Mouse (Mus musculus): ENCODE results near the gene Vat1. TPM values are rescaled to one million over a fixed set of nuclear protein-coding genes. Genes with fewer than 3 reads are reported as not detected.
"Not testable (repeated sequence)": the region's sequence is repeated elsewhere in the genome, so short reads cannot be mapped to it uniquely, and the experiment has no call there.

The Vat1 gene
- polyA plus RNA-seq, 1 experiment from 2014 or later: 145 TPM

DNA sequence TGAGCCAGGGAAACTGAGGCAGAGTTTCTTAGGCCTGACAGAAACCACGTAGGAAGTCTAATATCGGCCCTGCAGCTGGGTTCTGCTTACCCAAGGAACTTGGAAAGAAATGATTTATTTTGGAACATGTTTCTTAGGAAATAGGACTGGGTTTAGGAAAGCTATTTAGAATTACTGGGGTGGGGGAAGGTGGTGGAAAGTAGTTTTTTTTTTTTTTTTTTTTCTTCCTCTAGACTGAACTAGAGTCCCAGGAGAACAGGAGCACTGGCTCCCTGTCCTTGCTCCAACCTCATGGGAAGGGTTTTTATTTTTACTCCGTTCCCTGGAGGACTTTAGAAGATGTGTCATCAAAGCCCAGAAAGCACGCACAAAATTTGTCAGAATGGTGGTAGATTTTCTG lies 3.1 kb upstream of the Vat1 start:
- Histone ChIP-seq H3K4me3 (ENCODE audit: low read depth, low read length) (peak overlapping the region; percentile 85), H3K4me2 (ENCODE audit: low read length) (peak overlapping the region; percentile 66), H3K9me3 (replicated peaks; ENCODE audit: control insufficient read depth, low read length, poor library complexity, severe bottlenecking) (no peaks in the 10 kb centered on the region), H3K36me3 (ENCODE audit: control insufficient read depth, insufficient read depth, low read length) (no peaks in the 10 kb centered on the region), H3K27ac (ENCODE audit: low read length) (no peak overlapping the region), H3K4me1 (ENCODE audit: control insufficient read depth, insufficient read depth, low read length) (peaks cover 25% of the 10 kb centered on the region), H3K9ac (ENCODE audit: low read depth, low read length) (peak overlapping the region; percentile 90), H3K27me3 (ENCODE audit: control insufficient read depth, insufficient read depth, low read depth, low read length) (no peaks in the 10 kb centered on the region)
- 65% methylated on average over 4 of the region's 4 CpGs for WGBS
- no peak for ATAC-seq

GRCm38 (mm10) chr11:101468731-101469130 lies 2.7 kb upstream of the Vat1 start:
- Histone ChIP-seq H3K4me2 (ENCODE audit: low read length) (peak overlapping the region; percentile 66), H3K27me3 (ENCODE audit: control insufficient read depth, insufficient read depth, low read depth, low read length) (no peaks in the 10 kb centered on the region), H3K9me3 (replicated peaks; ENCODE audit: control insufficient read depth, low read length, poor library complexity, severe bottlenecking) (no peaks in the 10 kb centered on the region), H3K9ac (ENCODE audit: low read depth, low read length) (peak overlapping the region; percentile 90), H3K36me3 (ENCODE audit: control insufficient read depth, insufficient read depth, low read length) (no peaks in the 10 kb centered on the region), H3K4me1 (ENCODE audit: control insufficient read depth, insufficient read depth, low read length) (peaks cover 29% of the 10 kb centered on the region), H3K4me3 (ENCODE audit: low read depth, low read length) (peak overlapping the region; percentile 85), H3K27ac (ENCODE audit: low read length) (peak overlapping the region; percentile 82)
- WGBS: 3% methylated on average over 13 of the region's 13 CpGs
- ATAC-seq: no peak

DNA sequence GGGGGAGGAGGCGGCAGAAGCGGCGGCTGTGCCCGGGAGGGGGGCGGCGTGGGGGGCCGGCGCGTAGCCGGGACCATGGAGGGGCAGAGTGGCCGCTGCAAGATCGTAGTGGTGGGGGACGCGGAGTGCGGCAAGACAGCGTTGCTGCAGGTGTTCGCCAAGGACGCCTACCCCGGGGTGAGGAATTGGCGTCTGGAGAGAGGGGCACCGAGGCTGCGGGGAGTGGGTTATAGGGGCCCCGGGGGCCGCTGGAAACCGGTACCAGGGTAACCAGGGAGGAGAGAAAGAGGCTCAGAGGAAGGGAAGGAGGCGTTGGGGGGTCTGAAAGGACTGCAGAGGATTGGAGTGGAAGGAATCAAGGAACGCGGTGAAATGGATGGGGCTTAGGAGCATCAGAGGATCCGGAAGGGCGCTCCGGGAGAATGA lies 2.2 kb upstream of the Vat1 start:
- Histone ChIP-seq H3K9ac (ENCODE audit: low read depth, low read length) (peak overlapping the region; percentile 90), H3K4me3 (ENCODE audit: low read depth, low read length) (peak overlapping the region; percentile 85), H3K9me3 (replicated peaks; ENCODE audit: control insufficient read depth, low read length, poor library complexity, severe bottlenecking) (no peaks in the 10 kb centered on the region), H3K27me3 (ENCODE audit: control insufficient read depth, insufficient read depth, low read depth, low read length) (no peaks in the 10 kb centered on the region), H3K4me2 (ENCODE audit: low read length) (peak overlapping the region; percentile 66), H3K36me3 (ENCODE audit: control insufficient read depth, insufficient read depth, low read length) (no peaks in the 10 kb centered on the region), H3K27ac (ENCODE audit: low read length) (peak overlapping the region; percentile 82), H3K4me1 (ENCODE audit: control insufficient read depth, insufficient read depth, low read length) (peaks cover 34% of the 10 kb centered on the region)
- 0% methylated on average over 23 of the region's 31 CpGs for WGBS
- ATAC-seq: peak; percentile 33

GRCm38 (mm10) chr11:101467477-101468262 lies 1.6 kb upstream of the Vat1 start:
- Histone ChIP-seq H3K9ac (ENCODE audit: low read depth, low read length) (peak overlapping the region; percentile 90), H3K9me3 (replicated peaks; ENCODE audit: control insufficient read depth, low read length, poor library complexity, severe bottlenecking) (no peaks in the 10 kb centered on the region), H3K27me3 (ENCODE audit: control insufficient read depth, insufficient read depth, low read depth, low read length) (no peaks in the 10 kb centered on the region), H3K36me3 (ENCODE audit: control insufficient read depth, insufficient read depth, low read length) (no peaks in the 10 kb centered on the region), H3K4me1 (ENCODE audit: control insufficient read depth, insufficient read depth, low read length) (peaks cover 40% of the 10 kb centered on the region), H3K27ac (ENCODE audit: low read length) (peak overlapping the region; percentile 82), H3K4me3 (ENCODE audit: low read depth, low read length) (peak overlapping the region; percentile 85), H3K4me2 (ENCODE audit: low read length) (peak overlapping the region; percentile 66)
- 0% methylated on average over 41 of the region's 54 CpGs for WGBS
- peak; percentile 49 for ATAC-seq

DNA sequence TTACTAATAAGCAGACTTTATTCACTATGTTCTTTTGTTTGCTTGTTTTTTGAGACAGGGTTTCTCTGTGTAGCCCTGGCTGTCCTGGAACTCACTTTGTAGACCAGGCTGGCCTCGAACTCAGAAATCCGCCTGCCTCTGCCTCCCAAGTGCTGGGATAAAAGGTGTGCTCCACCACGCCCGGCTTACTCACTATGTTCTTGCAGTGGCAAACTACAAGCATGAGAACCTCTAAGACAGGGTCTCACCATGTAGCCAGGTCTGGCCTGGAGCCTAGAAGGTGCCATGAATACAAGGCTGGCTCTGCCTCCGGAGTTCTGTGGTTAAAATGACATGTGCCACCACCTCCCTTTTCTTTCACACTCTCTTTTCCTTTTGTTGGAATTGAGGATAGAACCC lies 521 bp upstream of the Vat1 start:
- peak overlapping the region; percentile 98 for H3K4me3 ChIP-seq (ENCODE audit: low read depth, low read length)
- not testable (repeated sequence) for H3K9me3 ChIP-seq (replicated peaks; ENCODE audit: control insufficient read depth, low read length, poor library complexity, severe bottlenecking); H3K36me3 ChIP-seq (ENCODE audit: control insufficient read depth, insufficient read depth, low read length); H3K27me3 ChIP-seq (ENCODE audit: control insufficient read depth, insufficient read depth, low read depth, low read length); H3K27ac ChIP-seq (ENCODE audit: low read length); ATAC-seq
- WGBS: 66% methylated on average over 5 of the region's 5 CpGs
- peaks cover 46% of the 10 kb centered on the region for H3K4me1 ChIP-seq (ENCODE audit: control insufficient read depth, insufficient read depth, low read length)
- peak overlapping the region; percentile 79 for H3K4me2 ChIP-seq (ENCODE audit: low read length)
- peak overlapping the region; percentile 97 for H3K9ac ChIP-seq (ENCODE audit: low read depth, low read length)

- peak; percentile 41 for ATAC-seq
- Histone ChIP-seq H3K27me3 (ENCODE audit: control insufficient read depth, insufficient read depth, low read depth, low read length) (no peaks in the 10 kb centered on the region), H3K4me2 (ENCODE audit: low read length) (peak overlapping the region; percentile 79), H3K36me3 (ENCODE audit: control insufficient read depth, insufficient read depth, low read length) (peaks cover 18% of the 10 kb centered on the region), H3K9ac (ENCODE audit: low read depth, low read length) (peak overlapping the region; percentile 97), H3K27ac (ENCODE audit: low read length) (peak overlapping the region; percentile 96), H3K4me3 (ENCODE audit: low read depth, low read length) (peak overlapping the region; percentile 98), H3K4me1 (ENCODE audit: control insufficient read depth, insufficient read depth, low read length) (peaks cover 46% of the 10 kb centered on the region), H3K9me3 (replicated peaks; ENCODE audit: control insufficient read depth, low read length, poor library complexity, severe bottlenecking) (no peaks in the 10 kb centered on the region)
- 0% methylated on average over 51 of the region's 51 CpGs for WGBS
Observed at GRCm38 (mm10) chr11:101465101-101465868, 745 bp downstream of the Vat1 start.

DNA sequence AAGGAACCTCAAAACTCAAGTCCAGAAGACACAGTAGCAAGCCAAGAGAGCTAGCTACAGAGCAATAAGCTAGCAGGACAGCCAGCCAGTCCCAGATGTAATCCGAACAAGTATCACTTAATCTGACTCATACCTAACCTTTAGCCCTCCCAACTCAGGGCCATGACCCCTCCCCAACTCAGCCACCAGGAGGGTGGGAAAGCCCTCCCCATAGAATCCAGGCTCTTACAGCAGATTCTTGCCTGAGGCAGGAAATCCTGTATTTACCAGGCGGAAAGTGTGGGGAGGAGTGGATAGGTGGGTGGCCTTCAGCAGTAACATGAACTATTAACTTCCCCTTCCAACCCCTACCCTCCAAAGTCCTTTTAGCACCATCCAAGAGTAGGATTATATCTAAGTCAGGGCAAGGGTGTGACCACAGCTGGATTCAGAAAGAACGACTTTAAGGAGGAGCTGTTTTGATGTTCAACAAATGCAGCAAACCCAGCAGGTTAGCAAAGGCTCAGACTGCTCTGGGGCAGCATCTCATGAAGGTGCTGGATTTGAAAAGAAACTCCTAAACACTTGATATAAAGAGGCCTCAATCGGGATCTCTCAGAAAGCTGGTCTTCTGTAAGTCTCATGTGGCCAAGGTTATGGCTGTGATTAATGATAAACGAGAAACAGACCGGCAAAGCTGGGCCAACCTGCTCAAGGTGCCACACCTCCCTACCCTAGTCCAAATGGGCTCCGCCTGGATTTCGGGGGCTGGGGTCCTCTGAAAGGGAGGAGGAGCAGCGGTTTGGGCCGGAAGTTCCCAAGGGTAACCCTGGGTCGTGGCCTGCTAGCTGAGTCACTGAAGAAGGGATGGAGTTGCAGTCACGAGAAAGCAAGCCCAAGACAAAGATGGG lies 1.6 kb downstream of the Vat1 start, which contains the start of gene Rnd2:
Gene Rnd2 (plus strand): TSS at position 789 of the 890 bp plus-strand sequence.
- Histone ChIP-seq H3K27me3 (ENCODE audit: control insufficient read depth, insufficient read depth, low read depth, low read length) (no peaks in the 10 kb centered on the region), H3K9me3 (replicated peaks; ENCODE audit: control insufficient read depth, low read length, poor library complexity, severe bottlenecking) (no peaks in the 10 kb centered on the region), H3K4me3 (ENCODE audit: low read depth, low read length) (peak within 1 kb of the TSS; percentile 98), H3K4me1 (ENCODE audit: control insufficient read depth, insufficient read depth, low read length) (peaks cover 46% of the 10 kb centered on the region), H3K27ac (ENCODE audit: low read length) (peak within 1 kb of the TSS; percentile 96), H3K9ac (ENCODE audit: low read depth, low read length) (peak within 1 kb of the TSS; percentile 97), H3K36me3 (ENCODE audit: control insufficient read depth, insufficient read depth, low read length) (peaks cover 25% of the 10 kb centered on the region), H3K4me2 (ENCODE audit: low read length) (peak within 1 kb of the TSS; percentile 79)
- no peak for ATAC-seq
- WGBS: 12% methylated on average over 12 of the region's 12 CpGs

GRCm38 (mm10) chr11:101462583-101463440 lies 3.2 kb downstream of the Vat1 start:
- Histone ChIP-seq H3K27ac (ENCODE audit: low read length) (peak overlapping the region; percentile 53), H3K9me3 (replicated peaks; ENCODE audit: control insufficient read depth, low read length, poor library complexity, severe bottlenecking) (no peaks in the 10 kb centered on the region), H3K4me1 (ENCODE audit: control insufficient read depth, insufficient read depth, low read length) (peaks cover 39% of the 10 kb centered on the region), H3K9ac (ENCODE audit: low read depth, low read length) (peak overlapping the region; percentile 45), H3K4me2 (ENCODE audit: low read length) (peak overlapping the region; percentile 79), H3K36me3 (ENCODE audit: control insufficient read depth, insufficient read depth, low read length) (peaks cover 33% of the 10 kb centered on the region), H3K4me3 (ENCODE audit: low read depth, low read length) (peak overlapping the region; percentile 98; the same call in 1 of the 2 replicates), H3K27me3 (ENCODE audit: control insufficient read depth, insufficient read depth, low read depth, low read length) (no peaks in the 10 kb centered on the region)
- peak; percentile 40; the same call in 1 of the 2 replicates for ATAC-seq
- WGBS: 26% methylated on average over 13 of the region's 13 CpGs

Data from midbrain, embryonic 16.5 days (tissue).